Mouse (Mus musculus) layer of hippocampus, postnatal 14 days (tissue): ENCODE measurements around the gene Yipf3. TPM values are rescaled to one million over a fixed set of nuclear protein-coding genes. Genes with fewer than 3 reads are reported as not detected.
A peak's percentile ranks its signal among the peaks of the same experiment; 100 is the strongest.

Source experiments
- DNase-seq, 2 experiments: peaks; one replicate each; pipeline ENCODE4 v3.0.0; 2021 to 2022; ENCODE audit warnings: low spot score in 2 of 2, mixed read lengths in 1 of 2
- microRNA-seq, 2 experiments: library from miRNA; unstranded; fragments of <30 nt; microRNA quantifications; one replicate each; pipeline ENCODE4 v1.2.0; 2021
- total RNA-seq, 2 experiments: library from RNA; stranded (reverse); gene quantifications; 2 replicates each; pipeline ENCODE4 v1.2.3; 2021

Yipf3 gene
- total RNA-seq, 2 experiments from 2014 or later = 81.9 to 91.9 TPM

DNA sequence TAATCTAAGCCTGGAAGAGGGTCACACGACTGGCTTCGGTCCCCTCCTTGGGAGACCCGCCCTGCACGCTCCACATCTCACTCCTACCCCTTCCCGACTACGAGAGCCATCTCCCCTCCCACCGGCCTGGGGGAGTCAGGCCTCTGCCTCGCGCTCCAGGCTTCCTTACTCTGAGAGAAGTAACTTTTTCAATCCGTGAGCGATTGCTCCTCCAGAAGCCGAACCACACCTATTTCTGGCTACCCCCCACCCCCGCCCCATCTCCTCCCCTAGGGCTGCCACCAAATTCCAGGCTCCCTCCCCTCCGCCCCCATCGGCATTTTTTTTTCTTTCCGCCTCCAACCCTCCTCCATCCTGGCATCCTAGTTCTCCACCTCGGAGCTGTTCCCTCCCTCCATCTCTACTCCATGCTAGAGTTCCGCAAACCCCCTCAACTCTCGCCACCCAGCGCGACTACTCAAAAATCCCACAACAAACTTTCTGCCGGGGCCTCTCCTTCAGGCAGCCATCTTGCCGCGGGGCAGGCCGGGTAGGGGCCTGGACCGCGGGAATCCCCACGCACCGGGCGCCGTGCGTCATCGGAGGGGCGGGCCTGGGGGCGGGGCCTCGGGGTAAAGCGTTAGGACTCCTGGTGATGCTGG, 34.7 kb downstream of the Yipf3 start, which contains the start of gene Tjap1:
Tjap1 (minus strand) TSS at position 544 of the 641 bp plus-strand sequence.
- DNase-seq = peak; percentile 67 to 83

DNA sequence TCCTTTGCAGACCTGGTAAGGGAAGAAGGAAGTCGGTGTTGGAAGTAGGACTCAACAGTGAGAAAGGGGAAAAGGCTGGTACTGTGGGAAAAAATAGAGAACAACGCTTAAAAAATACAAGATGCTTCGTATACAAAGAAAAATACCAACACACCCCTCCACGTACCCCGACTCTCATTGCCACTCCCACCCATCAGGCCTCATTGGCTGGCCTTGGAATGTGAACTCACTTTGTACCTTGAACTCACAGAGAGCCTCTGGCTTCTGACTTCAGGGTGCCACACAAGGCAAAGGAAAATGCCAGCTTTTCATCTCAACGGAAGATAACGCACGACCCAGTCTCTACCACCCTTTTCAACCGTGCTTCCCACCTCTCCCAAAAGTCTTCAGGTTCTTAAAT, 35.3 kb downstream of the Yipf3 start:
- DNase-seq = no peak

DNA sequence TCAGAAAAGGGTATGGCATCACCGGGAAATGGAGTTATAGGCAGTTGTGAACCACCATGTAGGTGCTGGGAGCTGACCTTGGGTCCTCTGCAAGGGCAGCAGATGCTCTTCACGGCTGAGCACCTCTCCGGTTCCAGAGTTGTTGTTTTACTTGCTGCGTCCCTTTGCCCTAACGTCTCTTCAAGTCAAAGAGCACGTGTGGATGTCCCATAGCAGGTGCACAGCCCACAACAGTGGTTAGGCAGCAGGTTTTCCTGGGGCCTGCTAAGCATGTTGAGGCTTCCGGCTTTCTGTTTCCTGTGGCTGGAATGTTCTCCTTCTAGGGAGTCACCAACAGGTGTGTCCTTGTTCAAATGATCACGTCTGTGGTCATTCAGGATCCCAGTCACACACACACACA, 36.0 kb downstream of the Yipf3 start:
- no peak for DNase-seq

DNA sequence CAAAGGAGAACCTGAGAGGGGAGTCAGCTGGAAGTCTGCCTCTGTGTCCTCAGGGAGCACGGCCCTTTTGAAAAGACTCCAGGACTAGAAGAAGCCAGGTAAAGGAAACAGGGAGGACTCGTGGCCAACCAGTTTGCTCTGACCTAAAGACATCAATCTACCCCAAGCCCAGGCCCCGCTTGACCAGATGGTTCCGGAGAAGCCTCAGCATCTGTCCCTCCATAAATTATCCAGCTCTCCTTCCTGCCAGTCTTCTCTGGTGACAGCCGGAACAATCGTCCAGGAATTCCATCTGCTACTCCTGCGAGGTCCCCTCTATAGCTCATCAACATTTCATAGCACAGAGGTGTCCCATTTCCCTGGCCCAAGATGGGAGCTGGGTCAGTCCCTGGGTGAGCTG, 36.8 kb downstream of the Yipf3 start:
- no peak for DNase-seq

DNA sequence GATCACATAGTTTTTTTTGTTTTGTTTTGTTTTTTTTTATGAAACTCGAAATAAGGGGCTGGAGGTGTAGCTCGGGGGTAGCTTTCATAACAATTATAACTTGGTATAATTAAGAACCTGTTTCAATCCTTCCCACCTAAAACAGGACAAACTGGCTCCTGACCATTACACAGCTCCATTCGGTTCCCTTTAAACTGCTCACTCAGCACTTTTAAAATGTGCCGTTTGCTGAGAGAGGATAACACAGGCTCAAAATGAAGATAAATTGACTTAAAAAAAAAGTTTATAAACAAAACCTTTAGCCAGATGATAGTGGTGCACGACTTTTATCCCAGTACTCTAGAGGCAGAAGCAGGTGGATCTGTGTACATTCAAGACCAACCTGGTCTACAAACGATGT, 37.5 kb downstream of the Yipf3 start:
- DNase-seq = no peak

DNA sequence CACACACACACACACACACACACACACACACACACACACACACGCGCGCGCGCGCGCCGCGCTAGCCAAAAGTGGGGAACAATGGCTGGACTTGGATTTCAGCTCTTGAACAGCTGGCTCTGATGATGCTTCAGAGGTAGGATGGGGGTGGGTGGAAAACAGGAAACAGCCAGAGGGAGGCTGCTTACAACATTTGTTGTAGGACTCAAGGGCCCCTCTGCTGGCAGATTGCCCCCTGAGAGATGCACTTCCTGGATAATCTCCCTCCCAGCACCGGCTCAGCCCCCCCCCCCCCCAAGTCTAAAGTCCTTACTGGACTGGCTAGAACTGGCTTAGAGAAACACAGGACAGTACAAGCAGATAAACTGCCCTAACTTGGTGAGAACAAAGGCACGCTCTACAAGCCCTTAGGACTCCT, 39.8 kb downstream of the Yipf3 start:
- DNase-seq = no peak

DNA sequence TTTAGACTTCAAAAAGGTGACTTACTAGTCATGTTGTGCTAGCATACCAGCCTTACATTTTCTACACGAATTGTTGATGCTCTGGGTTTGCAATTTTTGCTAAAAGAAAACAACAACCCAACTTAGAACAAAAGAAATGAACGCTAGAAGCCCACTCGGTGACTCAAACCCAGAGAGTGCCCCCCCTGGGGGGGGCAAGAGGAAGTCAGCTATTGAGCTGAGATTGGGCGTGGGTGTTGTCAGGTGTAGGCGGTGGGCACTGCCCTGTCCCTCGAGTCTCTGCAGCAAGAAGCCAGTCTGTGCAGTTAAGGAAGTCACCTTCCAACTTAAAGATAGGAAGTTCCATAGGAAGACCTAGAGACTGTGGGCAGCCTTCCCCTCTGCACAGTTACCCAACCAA, 48.7 kb downstream of the Yipf3 start:
- DNase-seq = no peak

DNA sequence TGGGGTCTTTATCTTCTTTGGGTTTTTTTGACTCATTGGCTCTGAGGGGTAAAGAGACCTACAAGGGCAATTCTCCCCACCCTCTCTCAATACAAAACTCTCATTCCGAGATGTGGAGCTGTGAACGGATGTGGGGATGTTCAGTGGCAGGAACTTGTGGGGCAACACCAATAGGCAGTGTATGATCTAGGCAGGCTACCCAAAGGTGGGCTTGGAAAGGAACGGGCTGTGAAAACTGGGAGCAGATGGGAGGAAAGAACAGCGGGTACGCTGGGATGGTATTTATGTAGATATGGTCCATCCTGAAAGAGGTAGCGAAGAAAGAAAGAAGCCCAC, 49.1 kb downstream of the Yipf3 start:
- DNase-seq = no peak

DNA sequence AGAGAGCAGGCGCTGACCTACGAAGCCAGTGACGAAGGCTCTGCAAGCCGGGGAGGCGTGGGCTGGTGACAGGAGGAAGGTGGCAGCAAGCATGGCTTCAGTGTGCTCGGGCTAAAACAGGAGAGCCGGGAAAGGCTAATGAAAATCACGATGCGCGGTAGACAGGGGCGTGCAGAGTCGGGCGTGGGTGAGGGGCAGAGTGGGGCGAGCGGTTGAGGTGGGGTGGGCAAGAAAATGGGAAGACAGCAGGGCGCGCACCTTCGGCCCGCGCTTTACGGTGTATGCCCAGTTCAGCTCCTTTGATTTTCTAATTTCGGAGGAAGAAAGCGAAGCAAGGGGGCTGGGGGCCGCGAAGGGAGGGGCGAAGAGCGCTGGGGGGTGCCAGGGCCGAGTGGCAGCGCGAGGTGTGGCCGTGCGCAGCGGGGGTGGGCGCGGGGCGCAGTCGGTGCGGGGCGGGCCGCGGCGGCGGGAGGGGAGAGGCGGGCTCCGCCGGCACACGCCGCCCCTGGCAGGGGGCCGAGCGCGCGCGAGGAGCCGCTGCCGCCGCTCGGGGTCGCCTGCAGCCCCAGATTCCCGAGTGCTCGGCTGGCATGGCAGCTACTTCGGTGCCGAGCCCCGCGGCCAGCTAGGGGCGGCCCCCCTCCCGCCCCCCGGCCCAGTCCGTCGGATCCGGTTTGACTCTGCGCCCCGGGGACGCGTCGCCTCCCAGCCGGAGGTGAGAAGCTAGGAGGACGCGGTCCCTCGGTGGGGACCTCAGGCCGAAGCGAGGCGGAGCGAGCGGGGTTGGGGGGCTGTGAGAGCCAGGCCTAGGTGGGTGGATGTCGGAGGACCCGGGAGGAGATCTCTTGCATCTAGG, 49.7 kb downstream of the Yipf3 start, which contains the start of gene Dlk2:
Dlk2 (plus strand) TSS at position 58 of the 856 bp plus-strand sequence.
- DNase-seq = peak; percentile 41 to 54

DNA sequence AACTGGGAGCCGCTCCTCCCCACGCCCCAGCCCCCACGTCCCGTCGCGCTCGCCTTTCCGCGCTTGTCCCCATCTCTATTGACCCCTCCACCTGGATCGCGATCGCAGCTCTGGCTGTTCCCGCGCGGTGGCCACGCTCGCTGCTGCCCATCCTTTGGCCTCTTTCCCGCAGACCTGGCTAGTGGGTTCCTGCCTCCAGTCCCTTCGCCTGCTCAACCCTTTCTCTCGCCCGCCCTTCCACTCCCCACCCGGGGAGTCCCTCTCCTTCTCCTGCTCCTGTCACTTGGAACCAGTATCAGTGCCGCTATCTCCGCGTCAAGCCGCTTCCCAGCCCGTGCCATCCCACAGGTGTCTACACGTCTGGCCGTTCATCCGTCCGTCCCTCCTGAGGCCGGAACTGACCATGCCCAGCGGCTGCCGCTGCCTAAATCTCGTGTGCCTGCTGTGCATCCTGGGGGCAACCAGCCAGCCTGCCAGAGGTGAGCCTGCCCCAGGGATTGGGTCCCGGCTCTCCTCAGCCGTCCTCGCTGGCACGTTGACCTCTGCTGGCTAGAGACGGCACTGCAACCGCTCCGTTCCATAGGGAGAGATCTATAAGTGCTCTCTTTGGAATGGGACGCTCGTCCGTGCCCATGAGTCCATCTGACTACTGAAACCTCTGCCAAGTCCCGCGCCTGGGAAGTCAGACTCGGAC, 50.5 kb downstream of the Yipf3 start:
- peak; percentile 76 to 85 for DNase-seq

DNA sequence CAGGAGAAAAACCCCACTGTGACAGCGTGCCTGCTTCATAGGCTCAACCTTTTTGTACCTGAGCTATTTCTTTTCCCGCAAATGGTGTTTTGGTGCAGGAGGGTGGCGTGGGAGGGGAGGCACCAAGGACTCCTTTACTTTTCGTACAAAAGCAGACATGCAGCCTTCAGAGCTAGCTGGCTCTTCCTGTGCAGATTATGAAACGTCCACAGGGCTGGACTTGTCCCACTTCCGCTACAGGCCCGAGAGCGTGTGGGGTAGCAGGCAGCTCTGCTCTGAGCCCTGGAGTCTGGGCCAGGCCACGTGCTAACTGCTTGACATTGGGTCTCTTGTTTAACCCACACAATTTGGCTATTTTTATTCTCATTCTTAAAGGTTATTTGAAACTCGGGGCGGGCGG, 54.0 kb downstream of the Yipf3 start:
- DNase-seq = no peak

Small RNA genes within 50 kb of the gene (microRNA-seq; reads per million reads assigned to microRNA genes)
- gene Mir693 = 0 reads per million in 2 experiments

Other genes with a start within 250 kb of the Yipf3 start
- 10 to 100 TPM; 79.6 to 96.5 TPM for gene Vegfa, start 215.7 kb upstream of the Yipf3 start, total RNA-seq
- 10 to 100 TPM; 77.4 to 79.2 TPM for gene Mrps18a, start 137.1 kb upstream of the Yipf3 start, total RNA-seq
- 10 to 100 TPM; 27.4 to 28.5 TPM for gene Rsph9, start 103.9 kb upstream of the Yipf3 start, total RNA-seq
- 10 to 100 TPM in 1 of 2 experiments, 1 to 10 TPM in 1; 9.0 to 11.3 TPM for gene Mad2l1bp, start 94.5 kb upstream of the Yipf3 start, total RNA-seq
- gene Gtpbp2, start 87.0 kb upstream of the Yipf3 start, total RNA-seq = 100 to 1,000 TPM; 100 to 107 TPM
- 1 to 10 TPM; 6.2 to 6.9 TPM for gene Polh, start 45.4 kb upstream of the Yipf3 start, total RNA-seq
- 10 to 100 TPM; 43.8 to 44.4 TPM for gene Xpo5, start 45.3 kb upstream of the Yipf3 start, total RNA-seq
- gene Polr1c, start within 50 bp of the Yipf3 start, total RNA-seq = 10 to 100 TPM; 35.0 to 35.9 TPM
- gene Lrrc73, start 5.5 kb downstream of the Yipf3 start, total RNA-seq = 10 to 100 TPM; 76.9 to 83.1 TPM
- gene Tjap1, start 34.9 kb downstream of the Yipf3 start, total RNA-seq = 10 to 100 TPM; 43.4 to 49.2 TPM
- 10 to 100 TPM; 44.1 to 50.9 TPM for gene Dlk2, start 49.3 kb downstream of the Yipf3 start, total RNA-seq
- gene Abcc10, start 80.3 kb downstream of the Yipf3 start, total RNA-seq = 10 to 100 TPM; 10.2 to 10.3 TPM
- 10 to 100 TPM; 64.7 to 67.3 TPM for gene Zfp318, start 135.7 kb downstream of the Yipf3 start, total RNA-seq
- gene Crip3, start 180.8 kb downstream of the Yipf3 start, total RNA-seq = 1 to 10 TPM; 2.8 to 4.1 TPM
- under 1 TPM; 0.19 to 0.39 TPM for gene Slc22a7, start 190.4 kb downstream of the Yipf3 start, total RNA-seq
- 100 to 1,000 TPM; 123 to 125 TPM for gene Ttbk1, start 239.6 kb downstream of the Yipf3 start, total RNA-seq
- 1 to 10 TPM; 5.7 TPM for gene Dnph1, start 248.6 kb downstream of the Yipf3 start, total RNA-seq